Mouse (Mus musculus) myocyte (in vitro differentiated cells): ENCODE results near the gene Krtap5-2.

Experiments
- MAX ChIP-seq: IDR thresholded peaks from one replicate; pipeline ENCODE4 v1.6.1; 2011; ENCODE audit warnings: low read depth, mild to moderate bottlenecking, control low read depth
- MYOG ChIP-seq, 3 experiments: IDR thresholded peaks; one replicate each; pipeline ENCODE4 v1.6.1; 2011; ENCODE audit warnings: control low read depth in 2 of 3, low read depth in 2 of 3, mild to moderate bottlenecking in 2 of 3; ENCODE audit not compliant: insufficient read length in 2 of 3, control insufficient read depth in 1 of 3, insufficient read depth in 1 of 3
- POLR2A ChIP-seq: IDR thresholded peaks from one replicate; pipeline ENCODE4 v1.6.1; 2011; ENCODE audit warnings: low read depth, mild to moderate bottlenecking, control low read depth, moderate library complexity; ENCODE audit not compliant: insufficient read length
- REST ChIP-seq: IDR thresholded peaks from one replicate; pipeline ENCODE4 v1.6.1; 2011; ENCODE audit warnings: mild to moderate bottlenecking, control low read depth, moderate library complexity; ENCODE audit not compliant: insufficient read depth, insufficient read length
- SRF ChIP-seq: IDR thresholded peaks from one replicate; pipeline ENCODE4 v1.6.1; 2011; ENCODE audit warnings: low read depth; ENCODE audit not compliant: control insufficient read depth, insufficient read length

DNA sequence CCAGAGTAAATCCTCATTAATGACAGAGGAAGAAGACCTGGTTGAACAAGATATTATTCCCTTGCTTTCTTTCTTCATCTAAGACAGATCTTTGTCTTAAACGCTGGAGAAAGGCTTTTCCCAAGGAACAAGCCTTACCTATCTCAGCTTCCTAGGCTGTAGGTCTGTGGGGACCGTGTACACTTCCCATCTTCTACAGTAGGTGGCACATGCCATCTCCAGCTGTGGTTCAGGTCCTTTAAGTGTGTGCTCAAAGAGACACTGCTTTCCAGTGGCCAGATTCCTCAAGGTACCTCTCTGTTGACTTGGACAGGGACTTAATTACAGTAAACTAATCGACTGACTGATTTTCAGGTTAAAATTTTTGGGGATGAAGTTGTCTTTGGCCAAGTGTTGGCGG, 47.0 kb downstream of the Krtap5-2 start:
- TF ChIP-seq MAX (no peak), REST (no peak), SRF (no peak), POLR2A (no peak), MYOG (IDR thresholded peaks at IDR 0.05; ENCODE audit: control insufficient read depth in 1 of 3, insufficient read depth in 1 of 3, insufficient read length in 2 of 3, low read depth in 2 of 3) (no peak)
